Mouse (Mus musculus) cerebellum, adult 2 months (tissue): ENCODE measurements around the gene Osbpl10. TPM values are rescaled to one million over a fixed set of nuclear protein-coding genes. Genes with fewer than 3 reads are reported as not detected.
A peak's percentile ranks its signal among the peaks of the same experiment; 100 is the strongest.

Source experiments
- DNase-seq, 2 experiments: peaks; one replicate each; pipeline ENCODE4 v3.0.0; 2021
- H3K27ac ChIP-seq: fragments of 200-500 bp; 2 replicates; pipeline ENCODE4 v1.5.1; 2012; ENCODE audit warnings: low read length, control low read depth, inconsistent platforms; ENCODE audit not compliant: insufficient read depth
- H3K27me3 ChIP-seq: fragments of 200-500 bp; 2 replicates; pipeline ENCODE4 v1.6.1; 2012; ENCODE audit warnings: inconsistent platforms, mild to moderate bottlenecking, low read length, moderate library complexity; ENCODE audit not compliant: control insufficient read depth, insufficient read depth
- H3K4me1 ChIP-seq: fragments of 200-500 bp; 2 replicates; pipeline ENCODE4 v1.6.1; 2011; ENCODE audit warnings: low read length; ENCODE audit not compliant: control insufficient read depth, insufficient read depth
- H3K4me3 ChIP-seq: fragments of 200-500 bp; replicated peaks from 2 replicates; pipeline ENCODE3; 2011; ENCODE audit warnings: mild to moderate bottlenecking, low read depth, low read length, control low read depth; ENCODE audit not compliant: insufficient read depth
- CTCF ChIP-seq: fragments of 200-500 bp; IDR thresholded peaks from 2 replicates; pipeline ENCODE4 v1.5.1; 2011; ENCODE audit warnings: low read depth, mild to moderate bottlenecking, control low read depth, low read length, moderate library complexity, borderline replicate concordance; ENCODE audit not compliant: insufficient read depth
- POLR2A ChIP-seq: fragments of 200-500 bp; IDR thresholded peaks from 2 replicates; pipeline ENCODE4 v1.6.1; 2011; ENCODE audit warnings: low read length, control low read depth, borderline replicate concordance; ENCODE audit not compliant: insufficient read depth
- WGBS: fragments of 180-500 bp; shearing (Covaris S2); methylation state at CpG from one replicate; pipeline ENCODE4 v1.1.7; 2018; 5-methylcytosine and 5-hydroxymethylcytosine counted together
- polyA plus RNA-seq: library from polyadenylated mRNA; depleted of rRNA; stranded (reverse); fragments of >200 nt; gene quantifications from 2 replicates; pipeline ENCODE4 v1.2.3, GENCODE M21; 2012

Gene Osbpl10
- polyA plus RNA-seq, 1 experiment = 11.0 TPM

GRCm38 (mm10) chr9:115038686-115039085 is 60.3 kb downstream of the Osbpl10 start:
- H3K4me1 ChIP-seq = no peaks in the 10 kb centered on the region
- H3K27me3 ChIP-seq = no peaks in the 10 kb centered on the region
- no peak for DNase-seq
- H3K4me3 ChIP-seq = no peak overlapping the region
- no peak overlapping the region for H3K27ac ChIP-seq
- no peak for TF ChIP-seq POLR2A
- no peak for TF ChIP-seq CTCF
- 71% methylated on average over 9 of the region's 9 CpGs for WGBS

- no peak for TF ChIP-seq CTCF
- TF ChIP-seq POLR2A = no peak
- DNase-seq = no peak
- Histone ChIP-seq H3K27ac (no peak overlapping the region), H3K4me3 (no peak overlapping the region), H3K4me1 (no peaks in the 10 kb centered on the region), H3K27me3 (no peaks in the 10 kb centered on the region)
- WGBS = 72% methylated on average over 7 of the region's 7 CpGs
Observed at GRCm38 (mm10) chr9:115039245-115039644, 60.9 kb downstream of the Osbpl10 start.

- 97% methylated on average over 6 of the region's 6 CpGs for WGBS
- no peaks in the 10 kb centered on the region for H3K27me3 ChIP-seq
- H3K4me1 ChIP-seq = peaks cover 13% of the 10 kb centered on the region
- no peak overlapping the region for H3K27ac ChIP-seq
- DNase-seq = no peak
- TF ChIP-seq POLR2A (no peak), CTCF (no peak)
- no peak overlapping the region for H3K4me3 ChIP-seq
Observed at GRCm38 (mm10) chr9:115042571-115042970, 64.2 kb downstream of the Osbpl10 start.

GRCm38 (mm10) chr9:115042971-115043706 is 64.8 kb downstream of the Osbpl10 start:
- no peak overlapping the region for H3K4me3 ChIP-seq
- H3K27me3 ChIP-seq = no peaks in the 10 kb centered on the region
- 86% methylated on average over 13 of the region's 13 CpGs for WGBS
- no peak for DNase-seq
- H3K4me1 ChIP-seq = peaks cover 13% of the 10 kb centered on the region
- no peak for TF ChIP-seq CTCF
- no peak for TF ChIP-seq POLR2A
- no peak overlapping the region for H3K27ac ChIP-seq

GRCm38 (mm10) chr9:115043881-115044770 is 65.8 kb downstream of the Osbpl10 start:
- Histone ChIP-seq H3K27ac (no peak overlapping the region), H3K27me3 (no peaks in the 10 kb centered on the region), H3K4me3 (no peak overlapping the region), H3K4me1 (peaks cover 13% of the 10 kb centered on the region)
- 90% methylated on average over 8 of the region's 8 CpGs for WGBS
- DNase-seq = no peak
- no peak for TF ChIP-seq POLR2A
- 0 out of 2 replicates have a peak, but pooled peaks have one; percentile 7 for TF ChIP-seq CTCF

GRCm38 (mm10) chr9:115045087-115045800 is 66.9 kb downstream of the Osbpl10 start:
- Histone ChIP-seq H3K27me3 (no peaks in the 10 kb centered on the region), H3K4me3 (no peak overlapping the region), H3K27ac (no peak overlapping the region), H3K4me1 (peaks cover 13% of the 10 kb centered on the region)
- WGBS = 17% methylated on average over 16 of the region's 16 CpGs
- no peak for TF ChIP-seq POLR2A
- no peak for TF ChIP-seq CTCF
- peak; percentile 49 to 60 for DNase-seq

- TF ChIP-seq CTCF = no peak
- TF ChIP-seq POLR2A = no peak
- 97% methylated on average over 8 of the region's 8 CpGs for WGBS
- Histone ChIP-seq H3K4me1 (peaks cover 13% of the 10 kb centered on the region), H3K4me3 (no peak overlapping the region), H3K27me3 (no peaks in the 10 kb centered on the region), H3K27ac (no peak overlapping the region)
- DNase-seq = no peak
Observed at GRCm38 (mm10) chr9:115046701-115047100, 68.3 kb downstream of the Osbpl10 start.
